Mouse (Mus musculus) c-Kit-positive CD71-positive TER-119-positive erythroid progenitor cells, embryonic 14.5 days (primary cell): ENCODE measurements around the gene Utp18.

Source experiments
- DNase-seq: peaks from one replicate; pipeline ENCODE4 v3.0.0-alpha.2; 2013; ENCODE audit warnings: low spot score

Utp18 gene

GRCm38 (mm10) chr11:93829327-93829679 is 56.3 kb downstream of the Utp18 start:
- no peak for DNase-seq

GRCm38 (mm10) chr11:93828619-93829326 is 56.8 kb downstream of the Utp18 start:
- no peak for DNase-seq

GRCm38 (mm10) chr11:93822261-93822660 is 63.3 kb downstream of the Utp18 start:
- DNase-seq, result no peak

- DNase-seq, result peak; percentile 1
These were observed 64.0 kb downstream of the Utp18 start for GRCm38 (mm10) chr11:93821533-93821932.

- no peak for DNase-seq
These were observed 67.4 kb downstream of the Utp18 start for GRCm38 (mm10) chr11:93817966-93818738.

GRCm38 (mm10) chr11:93812955-93813354 is 72.6 kb downstream of the Utp18 start:
- DNase-seq, result no peak

GRCm38 (mm10) chr11:93812125-93812868 is 73.3 kb downstream of the Utp18 start:
- DNase-seq, result peak; percentile 10
